Mouse (Mus musculus) liver, adult 2 months (tissue): ENCODE measurements at regions not wholly inside any gene's neighbourhood (a gene's known extent, or its start where the extent isn't known, plus 50 kb on each side); places are given as distances from the start of the nearest gene placed in this dataset.

ENCODE experiments used
- CTCF ChIP-seq: fragments of 200-500 bp; IDR thresholded peaks from 2 replicates; pipeline ENCODE4 v1.5.1; 2011; ENCODE audit warnings: low read depth, low read length, control low read depth
- POLR2A ChIP-seq: fragments of 200-500 bp; IDR thresholded peaks from 2 replicates; pipeline ENCODE4 v1.6.1; 2011; ENCODE audit warnings: low read length, control low read depth; ENCODE audit not compliant: insufficient read depth; ENCODE audit errors: extremely low read depth

DNA sequence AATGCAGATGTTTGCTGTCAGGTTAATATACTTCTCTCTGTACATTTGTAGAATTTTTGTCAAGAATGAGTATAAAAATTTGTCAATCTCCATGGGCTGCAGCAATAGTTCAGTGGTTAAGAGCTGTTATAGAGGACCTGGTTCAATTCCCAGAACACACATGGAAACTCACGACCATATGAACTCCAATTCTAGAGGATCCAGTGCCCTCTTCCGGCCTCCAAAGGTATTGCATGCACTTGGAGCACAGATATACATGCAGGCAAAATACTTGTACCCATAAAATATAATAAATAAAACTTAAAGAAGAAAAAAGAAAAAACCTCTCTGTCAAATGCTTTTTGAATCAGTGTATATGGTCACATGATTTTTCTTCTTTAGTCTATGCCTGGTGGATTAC is 143.5 kb downstream of the Insig2 start:
- TF ChIP-seq CTCF (no peak), POLR2A (no peak)
